Comparison of ENCODE assay signal across 24 mouse cellular contexts in genomic region chr17:50067774-50068680, GRCm38 (mm10).
DNase-seq lines count a peak whose midpoint lies in the region; ATAC-seq and TF ChIP-seq lines count a peak whose summit lies in the region.
"Had no signal": no experiment of that assay in that cellular context is flagged by ENCODE, and none has a peak within 500 bp of the region (broad histone marks: within the 10 kb centered on the region; RNA-seq: fewer than 3 reads in every experiment).

No protein-coding gene starts in this region.

- no peak overlapping the region for H3K9ac ChIP-seq in liver, embryonic 12.5 days
- no peak overlapping the region for H3K9ac ChIP-seq in liver, embryonic 11.5 days (ENCODE audit: low read depth, low read length)
- peak overlapping the region; percentile 64 for H3K9ac ChIP-seq in MEL (ENCODE audit: control insufficient read depth, low read depth, low read length, poor library complexity, severe bottlenecking)
- no peak overlapping the region for H3K9ac ChIP-seq in liver, embryonic 15.5 days
- H3K9ac ChIP-seq: embryonic facial prominence, embryonic 15.5 days; heart, embryonic 15.5 days; hindbrain, embryonic 15.5 days had no signal

- TF ChIP-seq POLR2A in MEL (IDR thresholded peaks at IDR 0.05; ENCODE audit: control insufficient read depth in 1 of 2, insufficient read depth in 1 of 2, low read depth in 1 of 2, low read length in 2 of 2, poor library complexity in 1 of 2), result no peak

- H3K4me1 ChIP-seq in liver, embryonic 12.5 days, result peaks cover 54% of the 10 kb centered on the region
- H3K4me1 ChIP-seq in liver, embryonic 11.5 days (replicated peaks; ENCODE audit: control insufficient read depth, insufficient read depth, low read length), result peaks cover 24% of the 10 kb centered on the region
- peaks cover 11 to 43% of the 10 kb centered on the region in 2 experiments for H3K4me1 ChIP-seq in MEL (ENCODE audit: control insufficient read depth in 1 of 2, insufficient read depth in 2 of 2, low read length in 2 of 2)
- peaks cover 39% of the 10 kb centered on the region for H3K4me1 ChIP-seq in liver, embryonic 15.5 days (replicated peaks)

- no peaks in the 10 kb centered on the region for H3K79me2 ChIP-seq in MEL (ENCODE audit: control insufficient read depth, insufficient read depth, low read length, poor library complexity)

- ATAC-seq in liver, embryonic 12.5 days, result no peak
- no peak for ATAC-seq in liver, embryonic 11.5 days (replicated peaks; ENCODE audit: low FRiP score)
- no peak for ATAC-seq in liver, embryonic 15.5 days (ENCODE audit: insufficient read depth)
- ATAC-seq: forebrain, embryonic 14.5 days; Patski had no signal

- 79% methylated on average over 5 of the region's 5 CpGs for WGBS in liver, embryonic 12.5 days (ENCODE audit: insufficient replicate concordance)
- 76% methylated on average over 5 of the region's 5 CpGs for whole genome bisulfite sequencing in liver, embryonic 11.5 days
- WGBS in liver, embryonic 15.5 days (ENCODE audit: insufficient replicate concordance), result 77% methylated on average over 5 of the region's 5 CpGs

- H3K4me3 ChIP-seq in liver, embryonic 12.5 days, result no peak overlapping the region
- no peak overlapping the region for H3K4me3 ChIP-seq in liver, embryonic 11.5 days (ENCODE audit: low read depth, low read length)
- H3K4me3 ChIP-seq in MEL (ENCODE audit: control insufficient read depth in 1 of 2, insufficient read depth in 1 of 2, low read depth in 2 of 2, low read length in 2 of 2), result peak overlapping the region in 1 of 2 experiments; percentile 45; a peak in 2 of 4 replicates
- no peak overlapping the region for H3K4me3 ChIP-seq in liver, embryonic 15.5 days (replicated peaks)
- H3K4me3 ChIP-seq: embryonic facial prominence, embryonic 15.5 days; erythroblast, embryonic 14.5 days; forebrain, embryonic 10.5 days; heart, adult 2 months; heart, embryonic 15.5 days; hindbrain, embryonic 15.5 days had no signal

- no peaks in the 10 kb centered on the region for H3K36me3 ChIP-seq in liver, embryonic 12.5 days
- no peaks in the 10 kb centered on the region for H3K36me3 ChIP-seq in liver, embryonic 11.5 days (ENCODE audit: control insufficient read depth, insufficient read depth, low read length)
- peaks cover 0 to 50% of the 10 kb centered on the region in 2 experiments; a peak in 3 of 4 replicates for H3K36me3 ChIP-seq in MEL (ENCODE audit: control insufficient read depth in 1 of 2, insufficient read depth in 2 of 2, low read length in 2 of 2)
- H3K36me3 ChIP-seq in liver, embryonic 15.5 days (replicated peaks), result no peaks in the 10 kb centered on the region
- H3K36me3 ChIP-seq in splenic B cell, adult 2 months (ENCODE audit: control insufficient read depth, insufficient read depth, low read length, poor library complexity, severe bottlenecking), result peaks cover 11% of the 10 kb centered on the region
- H3K36me3 ChIP-seq: embryonic facial prominence, embryonic 15.5 days; forebrain, embryonic 10.5 days; G1E; hindbrain, embryonic 15.5 days had no signal

- no peak for TF ChIP-seq CTCF in MEL (IDR thresholded peaks at IDR 0.05 in 2 of 3, conservative IDR thresholded peaks at IDR 0.05 in 1 of 3; ENCODE audit: control insufficient read depth in 1 of 3, insufficient read depth in 1 of 3, low read depth in 2 of 3, low read length in 3 of 3, poor library complexity in 1 of 3, severe bottlenecking in 1 of 3)

- H3K9me3 ChIP-seq in liver, embryonic 12.5 days (replicated peaks), result no peaks in the 10 kb centered on the region
- H3K9me3 ChIP-seq in liver, embryonic 11.5 days (ENCODE audit: control insufficient read depth, low read length), result no peaks in the 10 kb centered on the region
- no peaks in the 10 kb centered on the region for H3K9me3 ChIP-seq in MEL (replicated peaks; ENCODE audit: insufficient read depth, low read length)
- H3K9me3 ChIP-seq in liver, embryonic 15.5 days (replicated peaks), result no peaks in the 10 kb centered on the region
- H3K9me3 ChIP-seq: embryonic facial prominence, embryonic 15.5 days; forebrain, embryonic 10.5 days; heart, embryonic 15.5 days; hindbrain, embryonic 15.5 days had no signal

- peak overlapping the region; percentile 93; the same call in 1 of the 2 replicates for H3K27ac ChIP-seq in liver, embryonic 12.5 days
- no peak overlapping the region for H3K27ac ChIP-seq in liver, embryonic 11.5 days (ENCODE audit: low read depth, low read length)
- peak overlapping the region; percentile 99 for H3K27ac ChIP-seq in MEL (ENCODE audit: control insufficient read depth, low read depth, low read length)
- H3K27ac ChIP-seq in liver, embryonic 15.5 days (replicated peaks), result peak overlapping the region; percentile 89; the same call in 1 of the 2 replicates
- H3K27ac ChIP-seq: embryonic facial prominence, embryonic 15.5 days; forebrain, embryonic 10.5 days; heart, adult 2 months; heart, embryonic 15.5 days; hindbrain, embryonic 15.5 days had no signal

- TF ChIP-seq EP300 in MEL (IDR thresholded peaks at IDR 0.05; ENCODE audit: low read depth in 1 of 2, low read length in 2 of 2), result no peak

- no peak overlapping the region for H3K4me2 ChIP-seq in liver, embryonic 12.5 days
- H3K4me2 ChIP-seq in liver, embryonic 11.5 days, result no peak overlapping the region
- H3K4me2 ChIP-seq in liver, embryonic 15.5 days, result 0 out of 2 replicates have a peak overlapping the region, but pooled peaks have one; percentile 3
- H3K4me2 ChIP-seq: embryonic facial prominence, embryonic 15.5 days; heart, embryonic 11.5 days; heart, embryonic 15.5 days; hindbrain, embryonic 15.5 days had no signal

- no peak for DNase-seq in liver, embryonic 11.5 days (ENCODE audit: low spot score)
- no peak for DNase-seq in MEL (ENCODE audit: low read depth, low spot score)
- peak; percentile 19 for DNase-seq in splenic B cell, adult 2 months (ENCODE audit: low read depth, low spot score)
- DNase-seq in lung, postnatal 4 days, result no peak
- no peak for DNase-seq in kidney, adult 9 months
- DNase-seq: adrenal gland, adult 8-10 months; adrenal gland, postnatal 36 days; cerebellum, adult 11 months; cerebellum, adult 8-10 months; cerebellum, postnatal 14 days; embryo, embryonic 11 days; heart, adult 2 months; heart, postnatal 14 days had no signal

- no peaks in the 10 kb centered on the region for H3K27me3 ChIP-seq in liver, embryonic 12.5 days (replicated peaks)
- H3K27me3 ChIP-seq in liver, embryonic 11.5 days (replicated peaks; ENCODE audit: control insufficient read depth, insufficient read depth, low read length), result no peaks in the 10 kb centered on the region
- H3K27me3 ChIP-seq in MEL (ENCODE audit: control insufficient read depth in 1 of 2, insufficient read depth in 2 of 2, low read length in 2 of 2), result no peaks in the 10 kb centered on the region
- no peaks in the 10 kb centered on the region for H3K27me3 ChIP-seq in liver, embryonic 15.5 days
- no peaks in the 10 kb centered on the region for H3K27me3 ChIP-seq in splenic B cell, adult 2 months (ENCODE audit: control insufficient read depth, insufficient read depth, low read length, poor library complexity, severe bottlenecking)
- H3K27me3 ChIP-seq: embryonic facial prominence, embryonic 15.5 days; heart, embryonic 15.5 days; hindbrain, embryonic 15.5 days; Patski had no signal

- TF ChIP-seq RAD21 in MEL (IDR thresholded peaks at IDR 0.05; ENCODE audit: low read depth, low read length), result no peak

TF ChIP-seq in MEL, 35 proteins besides CTCF, POLR2A, EP300 and RAD21:
- TF ChIP-seq MXI1 (IDR thresholded peaks at IDR 0.05; ENCODE audit: low read depth, low read length), result peak; percentile 69; the same call in 1 of the 2 replicates
- TF ChIP-seq MYB (IDR thresholded peaks at IDR 0.05; ENCODE audit: low read depth, low read length), result 0 out of 2 replicates have a peak, but pooled peaks have one; percentile 22
- TF ChIP-seq SMC3 (IDR thresholded peaks at IDR 0.05; ENCODE audit: low read depth, low read length), result no peak
- TF ChIP-seq ZNF384 (IDR thresholded peaks at IDR 0.05; ENCODE audit: low read depth, low read length), result no peak
- no peak for TF ChIP-seq E2F4 (IDR thresholded peaks at IDR 0.05; ENCODE audit: borderline replicate concordance, low read depth, low read length)
- no peak for TF ChIP-seq BHLHE40 (IDR thresholded peaks at IDR 0.05; ENCODE audit: borderline replicate concordance, low read depth, low read length)
- 0 out of 2 replicates have a peak, but pooled peaks have one; percentile 24 for TF ChIP-seq CHD1 (IDR thresholded peaks at IDR 0.05; ENCODE audit: low read depth, low read length)
- 0 out of 2 replicates have a peak, but pooled peaks have one; percentile 44 for TF ChIP-seq MAX (IDR thresholded peaks at IDR 0.05; ENCODE audit: low read length)
